Mouse (Mus musculus): ENCODE results near the gene Engase.

Gene Engase

GRCm38 (mm10) chr11:118453886-118454671 is 22.6 kb upstream of the Engase start:
- DNase-seq (ENCODE audit: low spot score in 2 of 2), result no peak

- DNase-seq (ENCODE audit: low spot score in 2 of 2), result no peak
Observed at GRCm38 (mm10) chr11:118455788-118456187, 20.8 kb upstream of the Engase start.

GRCm38 (mm10) chr11:118456937-118457336 is 19.7 kb upstream of the Engase start:
- DNase-seq (ENCODE audit: low spot score in 2 of 2), result peak; percentile 68 to 77

GRCm38 (mm10) chr11:118459051-118459450 is 17.6 kb upstream of the Engase start:
- no peak for DNase-seq (ENCODE audit: low spot score in 2 of 2)

GRCm38 (mm10) chr11:118459536-118459935 is 17.1 kb upstream of the Engase start:
- DNase-seq (ENCODE audit: low spot score in 2 of 2), result no peak

- no peak for DNase-seq (ENCODE audit: low spot score in 2 of 2)
Observed at GRCm38 (mm10) chr11:118460280-118460679, 16.3 kb upstream of the Engase start.

GRCm38 (mm10) chr11:118467441-118468035 is 9.1 kb upstream of the Engase start:
- DNase-seq (ENCODE audit: low spot score in 2 of 2), result no peak

GRCm38 (mm10) chr11:118469509-118470160 is 7.0 kb upstream of the Engase start:
- DNase-seq (ENCODE audit: low spot score in 2 of 2), result no peak

- no peak for DNase-seq (ENCODE audit: low spot score in 2 of 2)
Observed at GRCm38 (mm10) chr11:118470234-118470966, 6.2 kb upstream of the Engase start.

- DNase-seq (ENCODE audit: low spot score in 2 of 2), result no peak
Observed at GRCm38 (mm10) chr11:118471676-118472075, 5.0 kb upstream of the Engase start.

- no peak for DNase-seq (ENCODE audit: low spot score in 2 of 2)
Observed at GRCm38 (mm10) chr11:118473161-118473560, 3.5 kb upstream of the Engase start.

- DNase-seq (ENCODE audit: low spot score in 2 of 2), result no peak
Observed at GRCm38 (mm10) chr11:118473842-118474500, 2.7 kb upstream of the Engase start.

- DNase-seq (ENCODE audit: low spot score in 2 of 2), result no peak
Observed at GRCm38 (mm10) chr11:118475496-118476083, 1.0 kb upstream of the Engase start.

GRCm38 (mm10) chr11:118479776-118480175 is 3.1 kb downstream of the Engase start:
- DNase-seq (ENCODE audit: low spot score in 2 of 2), result no peak

- no peak for DNase-seq (ENCODE audit: low spot score in 2 of 2)
Observed at GRCm38 (mm10) chr11:118481231-118481630, 4.6 kb downstream of the Engase start.

- no peak for DNase-seq (ENCODE audit: low spot score in 2 of 2)
Observed at GRCm38 (mm10) chr11:118481751-118482150, 5.1 kb downstream of the Engase start.

GRCm38 (mm10) chr11:118484169-118484568 is 7.5 kb downstream of the Engase start:
- no peak for DNase-seq (ENCODE audit: low spot score in 2 of 2)

GRCm38 (mm10) chr11:118485338-118485737 is 8.7 kb downstream of the Engase start:
- no peak for DNase-seq (ENCODE audit: low spot score in 2 of 2)

- no peak for DNase-seq (ENCODE audit: low spot score in 2 of 2)
Observed at GRCm38 (mm10) chr11:118485780-118486179, 9.2 kb downstream of the Engase start.

GRCm38 (mm10) chr11:118486281-118486680 is 9.7 kb downstream of the Engase start:
- no peak for DNase-seq (ENCODE audit: low spot score in 2 of 2)
